Mouse (Mus musculus): ENCODE data around the gene Mdp1. TPM values are rescaled to one million over a fixed set of nuclear protein-coding genes. Genes with fewer than 3 reads are reported as not detected.
A peak's percentile ranks its signal among the peaks of the same experiment; 100 is the strongest.

Gene Mdp1
- polyA plus RNA-seq, 1 experiment from 2014 or later: 74.1 TPM

DNA sequence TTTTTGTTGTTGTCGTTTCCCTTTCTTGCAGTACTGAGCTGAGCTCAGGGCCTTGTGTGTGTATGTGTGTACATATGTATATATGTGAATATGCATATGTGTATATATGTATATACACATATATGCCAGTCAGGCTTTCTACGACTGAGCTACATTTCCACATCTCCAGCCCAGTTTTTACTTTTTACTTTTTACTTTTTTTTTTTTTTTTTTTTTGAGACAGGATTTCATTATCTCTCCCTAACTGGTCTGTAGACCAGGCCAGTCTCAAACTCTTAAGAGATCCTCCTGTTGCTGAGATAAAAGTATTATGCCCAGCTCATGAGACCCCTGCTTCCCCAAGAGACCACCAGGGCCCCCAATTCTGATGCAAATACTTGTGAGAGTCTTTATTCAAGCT, 43.5 kb downstream of the Mdp1 start:
- no peaks in the 10 kb centered on the region for H3K36me3 ChIP-seq
- ATAC-seq (ENCODE audit: insufficient number of reproducible peaks, low FRiP score): no peak
- WGBS: 83% methylated on average over 2 of the region's 2 CpGs

DNA sequence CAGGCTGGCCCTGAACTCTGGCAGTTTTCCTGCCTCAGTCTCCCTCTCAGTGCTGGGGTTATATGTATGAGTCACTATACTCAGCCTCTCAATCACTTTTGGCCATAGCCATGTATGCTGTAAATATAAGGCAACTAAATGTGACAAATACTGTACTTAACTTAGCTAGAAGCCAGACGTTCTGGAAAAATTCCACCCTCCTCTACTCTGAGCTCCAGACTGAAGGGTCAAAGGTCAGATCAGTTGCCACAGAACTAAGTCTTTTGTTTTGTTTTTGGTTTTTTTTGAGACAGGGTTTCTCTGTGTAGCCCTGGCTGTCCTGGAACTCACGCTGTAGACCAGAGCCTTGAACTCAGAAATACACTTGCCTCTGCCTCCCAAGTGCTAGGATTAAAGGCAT, 44.4 kb downstream of the Mdp1 start:
- no peak for ATAC-seq (ENCODE audit: insufficient number of reproducible peaks, low FRiP score)
- H3K27ac ChIP-seq (ENCODE audit: poor library complexity, severe bottlenecking): no peak overlapping the region
- no peaks in the 10 kb centered on the region for H3K27me3 ChIP-seq (replicated peaks)
- no peak overlapping the region for H3K4me3 ChIP-seq
- 50% methylated on average over 2 of the region's 2 CpGs for WGBS
- H3K4me1 ChIP-seq (replicated peaks): peaks cover 27% of the 10 kb centered on the region
- no peaks in the 10 kb centered on the region for H3K9me3 ChIP-seq (replicated peaks)
- H3K9ac ChIP-seq: no peak overlapping the region
- H3K36me3 ChIP-seq: no peaks in the 10 kb centered on the region
- no peak overlapping the region for H3K4me2 ChIP-seq

More for the DNA sequence above, 43.5 kb downstream of the Mdp1 start:
- H3K27me3 ChIP-seq (replicated peaks): no peaks in the 10 kb centered on the region
- no peaks in the 10 kb centered on the region for H3K9me3 ChIP-seq (replicated peaks)
- no peak overlapping the region for H3K9ac ChIP-seq
- no peak overlapping the region for H3K4me2 ChIP-seq
- peaks cover 27% of the 10 kb centered on the region for H3K4me1 ChIP-seq (replicated peaks)
- H3K4me3 ChIP-seq: no peak overlapping the region
- H3K27ac ChIP-seq (ENCODE audit: poor library complexity, severe bottlenecking): peak overlapping the region; percentile 36; the same call in 1 of the 2 replicates

DNA sequence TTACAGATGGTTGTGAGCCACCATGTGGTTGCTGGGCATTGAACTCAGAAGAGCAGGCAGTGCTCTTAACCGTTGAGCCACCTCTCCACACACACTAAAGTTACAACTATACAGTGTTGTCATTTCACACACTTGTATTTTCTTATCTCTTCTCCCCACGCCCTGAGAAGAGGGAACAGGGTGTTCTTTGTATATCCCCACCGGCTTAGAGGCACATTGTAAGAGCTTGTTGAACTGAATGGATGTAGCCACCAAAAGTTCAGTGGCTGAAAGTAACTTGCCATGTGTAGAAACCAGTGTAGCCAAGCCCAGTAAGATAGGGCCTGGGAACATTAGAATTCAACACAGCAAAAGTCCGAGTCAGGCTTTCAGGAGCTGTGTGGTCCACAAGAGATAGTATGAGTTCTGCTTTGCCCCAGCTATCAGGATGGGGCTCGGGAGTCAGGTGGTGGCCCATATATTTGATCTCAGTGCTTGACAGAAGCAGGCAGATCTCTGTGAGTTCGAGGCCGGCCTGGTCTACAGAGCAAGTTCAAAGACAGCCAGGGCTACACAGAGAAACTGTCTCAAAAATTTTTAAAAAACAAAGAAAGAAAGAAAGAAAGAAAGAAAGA, 45.6 kb downstream of the Mdp1 start:
- WGBS: 53% methylated on average over 7 of the region's 7 CpGs
- Histone ChIP-seq H3K36me3 (peaks cover 5% of the 10 kb centered on the region), H3K27ac (ENCODE audit: poor library complexity, severe bottlenecking) (no peak overlapping the region), H3K4me3 (no peak overlapping the region), H3K9me3 (replicated peaks) (no peaks in the 10 kb centered on the region), H3K27me3 (replicated peaks) (no peaks in the 10 kb centered on the region), H3K4me2 (no peak overlapping the region), H3K9ac (no peak overlapping the region), H3K4me1 (replicated peaks) (peaks cover 27% of the 10 kb centered on the region)
- no peak for ATAC-seq (ENCODE audit: insufficient number of reproducible peaks, low FRiP score)

DNA sequence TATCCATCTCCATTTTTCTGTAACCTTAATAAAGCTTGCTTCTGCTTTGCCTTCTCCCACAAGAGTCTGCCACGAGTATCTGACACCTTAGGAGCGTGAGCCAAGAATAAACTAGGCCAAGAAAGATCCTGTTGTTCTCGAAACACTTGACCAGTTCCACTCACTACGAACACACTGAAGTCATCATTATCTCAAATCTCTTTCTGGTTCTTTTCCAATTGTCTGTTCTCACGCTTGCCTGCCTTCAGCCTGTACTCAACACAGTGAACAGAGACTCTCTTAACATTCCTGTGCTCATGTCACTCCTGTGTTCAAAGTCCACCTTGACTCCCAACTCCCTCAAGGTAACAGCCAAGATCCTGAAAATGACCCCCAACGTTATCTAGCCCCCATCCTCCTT, 47.0 kb downstream of the Mdp1 start:
- H3K9ac ChIP-seq: no peak overlapping the region
- no peak overlapping the region for H3K4me3 ChIP-seq
- H3K27ac ChIP-seq (ENCODE audit: poor library complexity, severe bottlenecking): no peak overlapping the region; the same call in 1 of the 2 replicates
- H3K36me3 ChIP-seq: peaks cover 18% of the 10 kb centered on the region
- no peaks in the 10 kb centered on the region for H3K9me3 ChIP-seq (replicated peaks)
- H3K4me1 ChIP-seq (replicated peaks): peaks cover 19% of the 10 kb centered on the region
- H3K4me2 ChIP-seq: no peak overlapping the region
- WGBS: 35% methylated on average over 6 of the region's 6 CpGs
- H3K27me3 ChIP-seq (replicated peaks): no peaks in the 10 kb centered on the region
- ATAC-seq (ENCODE audit: insufficient number of reproducible peaks, low FRiP score): no peak

DNA sequence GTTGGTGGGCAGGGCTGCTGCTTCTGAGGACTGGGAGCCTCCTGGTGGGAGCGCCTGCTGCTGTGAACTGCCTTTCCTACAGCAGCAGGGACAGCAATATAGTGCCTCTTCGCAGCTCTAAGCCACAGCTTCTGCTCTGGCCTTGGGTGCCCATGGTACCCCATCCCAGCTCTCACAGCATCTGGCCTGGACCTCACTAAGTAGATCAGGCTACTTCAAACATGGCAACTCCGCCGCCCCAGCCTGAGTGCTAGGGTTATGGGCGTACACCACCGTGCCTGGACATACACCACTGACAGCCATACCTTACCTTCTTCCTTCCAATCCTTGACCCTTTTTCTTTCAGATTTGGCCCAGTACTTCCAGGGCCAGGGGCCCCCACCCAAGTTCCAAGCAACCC, 52.0 kb downstream of the Mdp1 start:
- Histone ChIP-seq H3K4me3 (no peak overlapping the region), H3K36me3 (peaks cover 53% of the 10 kb centered on the region), H3K9ac (no peak overlapping the region), H3K9me3 (replicated peaks) (no peaks in the 10 kb centered on the region), H3K27ac (ENCODE audit: poor library complexity, severe bottlenecking) (no peak overlapping the region), H3K27me3 (replicated peaks) (no peaks in the 10 kb centered on the region), H3K4me1 (replicated peaks) (peaks cover 11% of the 10 kb centered on the region), H3K4me2 (no peak overlapping the region)
- no peak for ATAC-seq (ENCODE audit: insufficient number of reproducible peaks, low FRiP score)
- WGBS: 89% methylated on average over 6 of the region's 6 CpGs

Other genes starting within 250 kb of the Mdp1 start
- 63.3 and 64.5 TPM in 2 replicates for gene Dhrs4, start 181.8 kb downstream of the Mdp1 start, polyA plus RNA-seq (2016; fragmentation: Nextera tagmentation; extraction: Ambion mirVana)
- 2.4 and 2.6 TPM in 2 replicates for gene Carmil3, start 169.9 kb downstream of the Mdp1 start, polyA plus RNA-seq (2016; fragmentation: Nextera tagmentation; extraction: Ambion mirVana)
- gene Cpne6, start 150.1 kb downstream of the Mdp1 start, polyA plus RNA-seq (2016; fragmentation: Nextera tagmentation; extraction: Ambion mirVana): 0.30 and 0.59 TPM in 2 replicates
- gene Nrl, start 135.5 kb downstream of the Mdp1 start, polyA plus RNA-seq (2016; fragmentation: Nextera tagmentation; extraction: Ambion mirVana): not detected in 2 replicates
- 38.8 and 43.0 TPM in 2 replicates for gene Pck2, start 120.2 kb downstream of the Mdp1 start, polyA plus RNA-seq (2016; fragmentation: Nextera tagmentation; extraction: Ambion mirVana)
- 73.2 and 78.7 TPM in 2 replicates for gene Dcaf11, start 100.5 kb downstream of the Mdp1 start, polyA plus RNA-seq (2016; fragmentation: Nextera tagmentation; extraction: Ambion mirVana)
- gene A730061H03Rik, start 100.1 kb downstream of the Mdp1 start, polyA plus RNA-seq (2016; fragmentation: Nextera tagmentation; extraction: Ambion mirVana): 0.96 TPM in 1 of 2 replicates, not detected in the other
- 114 and 118 TPM in 2 replicates for gene Fitm1, start 84.9 kb downstream of the Mdp1 start, polyA plus RNA-seq (2016; fragmentation: Nextera tagmentation; extraction: Ambion mirVana)
- 211 and 212 TPM in 2 replicates for gene Psme1, start 82.4 kb downstream of the Mdp1 start, polyA plus RNA-seq (2016; fragmentation: Nextera tagmentation; extraction: Ambion mirVana)
- 16.3 and 21.5 TPM in 2 replicates for gene Emc9, start 75.2 kb downstream of the Mdp1 start, polyA plus RNA-seq (2016; fragmentation: Nextera tagmentation; extraction: Ambion mirVana)
- 200 and 213 TPM in 2 replicates for gene Psme2, start 69.4 kb downstream of the Mdp1 start, polyA plus RNA-seq (2016; fragmentation: Nextera tagmentation; extraction: Ambion mirVana)
- 16.4 and 16.8 TPM in 2 replicates for gene Rnf31, start 68.8 kb downstream of the Mdp1 start, polyA plus RNA-seq (2016; fragmentation: Nextera tagmentation; extraction: Ambion mirVana)
- 8.7 and 9.4 TPM in 2 replicates for gene Irf9, start 56.9 kb downstream of the Mdp1 start, polyA plus RNA-seq (2016; fragmentation: Nextera tagmentation; extraction: Ambion mirVana)
- gene Rec8, start 42.5 kb downstream of the Mdp1 start, polyA plus RNA-seq (2016; fragmentation: Nextera tagmentation; extraction: Ambion mirVana): 16.5 and 17.5 TPM in 2 replicates
- 66.1 and 68.4 TPM in 2 replicates for gene Ipo4, start 24.6 kb downstream of the Mdp1 start, polyA plus RNA-seq (2016; fragmentation: Nextera tagmentation; extraction: Ambion mirVana)
- 3.4 and 5.2 TPM in 2 replicates for gene Gm49378, start 22.6 kb downstream of the Mdp1 start, polyA plus RNA-seq (2016; fragmentation: Nextera tagmentation; extraction: Ambion mirVana)
- 86.2 and 92.6 TPM in 2 replicates for gene Tm9sf1, start 16.7 kb downstream of the Mdp1 start, polyA plus RNA-seq (2016; fragmentation: Nextera tagmentation; extraction: Ambion mirVana)
- 0.45 and 0.60 TPM in 2 replicates for gene Tssk4, start 10.3 kb downstream of the Mdp1 start, polyA plus RNA-seq (2016; fragmentation: Nextera tagmentation; extraction: Ambion mirVana)
- 39.8 and 44.6 TPM in 2 replicates for gene Gmpr2, start 11.4 kb upstream of the Mdp1 start, polyA plus RNA-seq (2016; fragmentation: Nextera tagmentation; extraction: Ambion mirVana)
- gene Nedd8, start 11.6 kb upstream of the Mdp1 start, polyA plus RNA-seq (2016; fragmentation: Nextera tagmentation; extraction: Ambion mirVana): 457 and 491 TPM in 2 replicates
- 36.1 and 37.6 TPM in 2 replicates for gene Tinf2, start 21.3 kb upstream of the Mdp1 start, polyA plus RNA-seq (2016; fragmentation: Nextera tagmentation; extraction: Ambion mirVana)
- 0.27 and 0.70 TPM in 2 replicates for gene Tgm1, start 53.4 kb upstream of the Mdp1 start, polyA plus RNA-seq (2016; fragmentation: Nextera tagmentation; extraction: Ambion mirVana)
- 20.9 and 24.4 TPM in 2 replicates for gene Rabggta, start 61.8 kb upstream of the Mdp1 start, polyA plus RNA-seq (2016; fragmentation: Nextera tagmentation; extraction: Ambion mirVana)
- 59.2 and 60.8 TPM in 2 replicates for gene Dhrs1, start 85.2 kb upstream of the Mdp1 start, polyA plus RNA-seq (2016; fragmentation: Nextera tagmentation; extraction: Ambion mirVana)
- 27.7 and 30.6 TPM in 2 replicates for gene Nop9, start 85.2 kb upstream of the Mdp1 start, polyA plus RNA-seq (2016; fragmentation: Nextera tagmentation; extraction: Ambion mirVana)
- gene Cideb, start 98.0 kb upstream of the Mdp1 start, polyA plus RNA-seq (2016; fragmentation: Nextera tagmentation; extraction: Ambion mirVana): 1.0 and 1.2 TPM in 2 replicates
- gene Ltb4r2, start 100.9 kb upstream of the Mdp1 start, polyA plus RNA-seq (2016; fragmentation: Nextera tagmentation; extraction: Ambion mirVana): 0.49 and 0.54 TPM in 2 replicates
- 0.49 and 0.76 TPM in 2 replicates for gene Ltb4r1, start 105.5 kb upstream of the Mdp1 start, polyA plus RNA-seq (2016; fragmentation: Nextera tagmentation; extraction: Ambion mirVana)
- 24.4 and 26.2 TPM in 2 replicates for gene Adcy4, start 123.6 kb upstream of the Mdp1 start, polyA plus RNA-seq (2016; fragmentation: Nextera tagmentation; extraction: Ambion mirVana)
- gene Ripk3, start 128.4 kb upstream of the Mdp1 start, polyA plus RNA-seq (2016; fragmentation: Nextera tagmentation; extraction: Ambion mirVana): 19.7 and 20.3 TPM in 2 replicates
- 17.5 and 18.6 TPM in 2 replicates for gene Nfatc4, start 162.6 kb upstream of the Mdp1 start, polyA plus RNA-seq (2016; fragmentation: Nextera tagmentation; extraction: Ambion mirVana)
- gene Nynrin, start 193.5 kb upstream of the Mdp1 start, polyA plus RNA-seq (2016; fragmentation: Nextera tagmentation; extraction: Ambion mirVana): 33.3 and 38.2 TPM in 2 replicates
- 0.32 and 0.57 TPM in 2 replicates for gene Cbln3, start 223.9 kb upstream of the Mdp1 start, polyA plus RNA-seq (2016; fragmentation: Nextera tagmentation; extraction: Ambion mirVana)
- gene Khnyn, start 224.4 kb upstream of the Mdp1 start, polyA plus RNA-seq (2016; fragmentation: Nextera tagmentation; extraction: Ambion mirVana): 19.8 TPM in 2 replicates
- 38.2 and 40.4 TPM in 2 replicates for gene Sdr39u1, start 239.8 kb upstream of the Mdp1 start, polyA plus RNA-seq (2016; fragmentation: Nextera tagmentation; extraction: Ambion mirVana)